Mouse (Mus musculus) kidney, postnatal 0 days (tissue): ENCODE results near the gene Dnlz. TPM values are rescaled to one million over a fixed set of nuclear protein-coding genes. Genes with fewer than 3 reads are reported as not detected.
A peak's percentile ranks its signal among the peaks of the same experiment; 100 is the strongest.
"Not testable (repeated sequence)": the region's sequence is repeated elsewhere in the genome, so short reads cannot be mapped to it uniquely, and the experiment has no call there.

Source experiments
- ATAC-seq: fragments of 200-750 bp; cut with Nextera tagmentation; replicated peaks from 2 replicates; pipeline ENCODE4 v1.8.0; 2017; ENCODE audit warnings: low read depth, moderate number of reproducible peaks, moderate TSS enrichment, moderate library complexity; ENCODE audit not compliant: low FRiP score
- DNase-seq: peaks from one replicate; pipeline ENCODE4 v3.0.0-alpha.2; 2016; ENCODE audit warnings: low spot score
- H3K27ac ChIP-seq: fragments of 300-500 bp; sonication (generic); 2 replicates; pipeline ENCODE4 v1.5.1; 2014; ENCODE audit warnings: mild to moderate bottlenecking
- H3K27me3 ChIP-seq: fragments of 300-500 bp; sonication (generic); 2 replicates; pipeline ENCODE4 v1.6.1; 2014; ENCODE audit warnings: low read length, mixed read lengths; ENCODE audit not compliant: insufficient read depth
- H3K36me3 ChIP-seq: fragments of 300-500 bp; sonication (generic); 2 replicates; pipeline ENCODE4 v1.6.1; 2014; ENCODE audit warnings: low read length, mixed read lengths; ENCODE audit not compliant: insufficient read depth
- H3K4me1 ChIP-seq: fragments of 300-500 bp; sonication (generic); replicated peaks from 2 replicates; pipeline ENCODE4 v1.6.1; 2014; ENCODE audit warnings: antibody characterized with exemption, low read length, mixed read lengths; ENCODE audit not compliant: insufficient read depth
- H3K4me2 ChIP-seq: fragments of 300-500 bp; sonication (generic); 2 replicates; pipeline ENCODE4 v1.6.1; 2014; ENCODE audit warnings: mild to moderate bottlenecking, low read length, moderate library complexity, mixed read lengths
- H3K4me3 ChIP-seq: fragments of 300-500 bp; sonication (generic); replicated peaks from 2 replicates; pipeline ENCODE4 v1.5.1; 2014; ENCODE audit warnings: low read depth, low read length
- H3K9ac ChIP-seq: fragments of 300-500 bp; sonication (generic); 2 replicates; pipeline ENCODE4 v1.6.1; 2014; ENCODE audit warnings: low read depth, low read length
- H3K9me3 ChIP-seq: fragments of 300-500 bp; sonication (generic); replicated peaks from 2 replicates; pipeline ENCODE4 v1.6.1; 2016; ENCODE audit warnings: low read length, inconsistent platforms, mixed read lengths
- CTCF ChIP-seq: IDR thresholded peaks from 2 replicates; pipeline ENCODE4 v1.5.1; 2016; ENCODE audit warnings: antibody characterized with exemption, low read depth, mild to moderate bottlenecking, moderate library complexity
- WGBS: fragments of 180-500 bp; shearing (Covaris S2); extraction: QIAGEN DNeasy Blood & Tissue Kit; methylation state at CpG from one replicate; pipeline ENCODE4 v1.1.7; 2014; 5-methylcytosine and 5-hydroxymethylcytosine counted together
- polyA plus RNA-seq: library from polyadenylated mRNA; unstranded; fragments of >200 nt; fragmentation: Nextera tagmentation; extraction: Ambion mirVana; gene quantifications from 2 replicates; pipeline ENCODE4 v1.2.1, GENCODE M21; 2015

The Dnlz gene
- polyA plus RNA-seq, 1 experiment from 2014 or later, result 25.8 TPM

- WGBS, result 75% methylated on average over 3 of the region's 3 CpGs
- H3K27me3 ChIP-seq, result no peaks in the 10 kb centered on the region
- ATAC-seq (no peak), DNase-seq (no peak)
- no peak overlapping the region for H3K4me2 ChIP-seq
- no peak overlapping the region for H3K4me3 ChIP-seq
- peaks cover 9% of the 10 kb centered on the region for H3K4me1 ChIP-seq
- TF ChIP-seq CTCF, result no peak
- no peaks in the 10 kb centered on the region for H3K9me3 ChIP-seq
- H3K27ac ChIP-seq, result no peak overlapping the region
- H3K36me3 ChIP-seq, result peaks cover 54% of the 10 kb centered on the region
- H3K9ac ChIP-seq, result no peak overlapping the region
Measured at GRCm38 (mm10) chr2:26390954-26391353, 39.0 kb upstream of the Dnlz start.

GRCm38 (mm10) chr2:26389154-26389690 is 37.3 kb upstream of the Dnlz start, which contains the start of the genes Entr1 and Pmpca:
Entr1 (minus strand) TSS chr2:26389316.
Pmpca (plus strand) TSS chr2:26389339.
- peak within 1 kb of the TSS; percentile 94 for H3K9ac ChIP-seq
- peak; percentile 86 for DNase-seq
- peak within 1 kb of the TSS; percentile 98 for H3K4me2 ChIP-seq
- H3K27ac ChIP-seq, result peak within 1 kb of the TSS; percentile 63
- peak; percentile 74 for ATAC-seq
- peaks cover 9% of the 10 kb centered on the region for H3K4me1 ChIP-seq
- H3K27me3 ChIP-seq, result no peaks in the 10 kb centered on the region
- peak within 1 kb of the TSS; percentile 97 for H3K4me3 ChIP-seq
- no peaks in the 10 kb centered on the region for H3K9me3 ChIP-seq
- WGBS, result 0% methylated on average over 60 of the region's 60 CpGs
- H3K36me3 ChIP-seq, result peaks cover 55% of the 10 kb centered on the region
- no peak for TF ChIP-seq CTCF

DNA sequence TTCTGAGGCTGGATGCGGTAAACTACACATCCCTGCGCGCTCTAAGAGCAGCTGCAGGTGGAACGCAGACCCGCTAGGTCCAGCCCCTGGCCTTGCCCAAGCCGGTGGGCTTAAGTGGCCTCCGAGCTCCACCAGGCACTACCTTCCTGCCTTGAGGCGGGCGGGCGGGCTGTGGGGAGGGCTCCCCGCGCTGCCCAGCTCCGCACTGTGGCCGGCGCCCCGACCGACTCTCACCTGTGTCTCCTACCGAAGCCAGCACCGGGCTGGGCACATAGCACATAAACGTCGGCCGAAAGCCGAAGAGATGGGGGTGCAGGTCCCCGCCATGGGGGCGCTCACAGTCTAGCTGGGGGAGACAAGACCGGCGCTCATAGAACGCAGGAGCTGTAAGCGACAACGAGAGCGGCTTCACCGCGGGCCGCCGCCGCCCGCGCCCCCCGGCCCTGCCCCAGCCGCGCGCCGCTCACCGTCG is 36.8 kb upstream of the Dnlz start:
- Histone ChIP-seq H3K9me3 (no peaks in the 10 kb centered on the region), H3K4me1 (peaks cover 9% of the 10 kb centered on the region), H3K9ac (peak overlapping the region; percentile 94), H3K36me3 (peaks cover 55% of the 10 kb centered on the region), H3K4me2 (peak overlapping the region; percentile 98), H3K27me3 (no peaks in the 10 kb centered on the region), H3K4me3 (peak overlapping the region; percentile 97), H3K27ac (peak overlapping the region; percentile 63)
- DNase-seq, result peak; percentile 12
- no peak for TF ChIP-seq CTCF
- ATAC-seq, result peak; percentile 34
- 2% methylated on average over 43 of the region's 45 CpGs for WGBS

DNA sequence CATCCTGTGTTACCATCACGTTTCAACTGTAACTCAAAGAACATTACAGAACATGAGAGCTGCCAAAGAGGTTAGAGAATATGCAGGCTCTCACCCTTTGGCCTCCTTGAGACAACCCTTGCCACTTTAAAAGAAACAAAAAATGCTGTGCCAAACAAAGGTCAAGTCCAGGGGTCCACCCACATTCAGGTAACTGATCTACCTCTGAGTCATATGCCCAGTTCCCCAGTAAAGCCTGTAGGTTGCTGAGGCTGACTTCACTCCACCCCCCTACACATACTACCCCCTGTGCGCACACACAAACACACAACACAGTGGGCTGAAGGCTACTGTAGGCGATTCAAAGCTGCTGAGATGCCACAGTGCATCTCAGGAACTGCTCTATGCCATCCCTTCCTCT is 35.8 kb upstream of the Dnlz start:
- peaks cover 53% of the 10 kb centered on the region for H3K36me3 ChIP-seq
- ATAC-seq, result peak; percentile 54
- no peak overlapping the region for H3K4me2 ChIP-seq
- H3K27me3 ChIP-seq, result no peaks in the 10 kb centered on the region
- peaks cover 9% of the 10 kb centered on the region for H3K4me1 ChIP-seq
- TF ChIP-seq CTCF, result no peak
- no peak for DNase-seq
- H3K27ac ChIP-seq, result no peak overlapping the region
- no peak overlapping the region for H3K4me3 ChIP-seq
- peak overlapping the region; percentile 8; the same call in 1 of the 2 replicates for H3K9ac ChIP-seq
- no peaks in the 10 kb centered on the region for H3K9me3 ChIP-seq
- WGBS, result 79% methylated on average over 3 of the region's 3 CpGs

GRCm38 (mm10) chr2:26380871-26381270 is 29.0 kb upstream of the Dnlz start:
- Histone ChIP-seq H3K4me2 (peak overlapping the region; percentile 95), H3K36me3 (peaks cover 44% of the 10 kb centered on the region), H3K4me3 (peak overlapping the region; percentile 78), H3K9ac (peak overlapping the region; percentile 79; the same call in 1 of the 2 replicates)
- not testable (repeated sequence) for H3K27me3 ChIP-seq, H3K4me1 ChIP-seq, H3K9me3 ChIP-seq, ATAC-seq, H3K27ac ChIP-seq, DNase-seq
- WGBS, result 34% methylated on average over 6 of the region's 6 CpGs

DNA sequence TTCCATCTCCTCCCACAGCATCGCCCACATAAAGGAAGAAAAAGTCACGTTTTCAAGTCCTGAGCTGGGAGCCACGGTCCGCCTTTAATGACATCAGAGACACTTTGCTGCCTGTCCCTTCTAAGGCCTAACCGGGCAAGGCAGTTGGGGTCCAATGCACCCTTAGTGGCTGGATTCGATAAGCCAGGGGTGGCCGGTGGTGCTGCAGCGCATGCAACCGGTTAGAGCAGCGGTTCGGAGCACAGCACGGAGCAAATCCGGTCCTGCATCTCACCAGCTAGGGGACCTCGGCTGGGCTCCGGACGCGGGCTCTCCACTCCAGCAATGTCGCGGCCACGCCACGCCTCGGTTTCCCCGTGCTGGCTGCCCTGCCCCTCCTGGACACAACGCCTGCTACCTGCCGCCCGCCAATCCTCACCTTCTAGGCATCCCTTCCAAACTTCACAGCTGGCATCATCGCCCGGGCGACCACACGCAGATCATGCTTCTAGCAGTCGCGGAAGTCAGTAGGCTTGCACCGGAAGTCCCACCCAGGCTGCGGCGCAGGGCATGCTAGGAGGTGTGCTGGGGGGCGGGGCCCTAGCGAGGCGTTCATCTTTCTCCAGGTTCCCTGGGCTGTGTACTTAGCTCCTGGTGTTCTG is 28.3 kb upstream of the Dnlz start, which contains the start of gene Snapc4:
Snapc4 (minus strand) TSS at position 523 of the 641 bp plus-strand sequence.
- ATAC-seq (peak; percentile 93), DNase-seq (peak; percentile 94)
- Histone ChIP-seq H3K4me3 (peak within 1 kb of the TSS; percentile 78), H3K4me2 (peak within 1 kb of the TSS; percentile 95), H3K9me3 (no peaks in the 10 kb centered on the region), H3K27ac (peak within 1 kb of the TSS; percentile 50), H3K27me3 (no peaks in the 10 kb centered on the region), H3K9ac (peak within 1 kb of the TSS; percentile 79), H3K4me1 (peaks cover 4% of the 10 kb centered on the region; the same call in 1 of the 2 replicates), H3K36me3 (peaks cover 41% of the 10 kb centered on the region)
- peak; percentile 2; the same call in 1 of the 2 replicates for TF ChIP-seq CTCF
- under 1% methylated on average over 38 of the region's 38 CpGs for WGBS
